Mouse (Mus musculus): ENCODE measurements around the gene Impdh1. TPM values are rescaled to one million over a fixed set of nuclear protein-coding genes. Genes with fewer than 3 reads are reported as not detected.

Gene Impdh1
- total RNA-seq, 2 experiments from 2014 or later, result 74.9 to 83.1 TPM

- DNase-seq, result peak; percentile 49 to 55
These were observed 1.9 kb downstream of the Impdh1 start for GRCm38 (mm10) chr6:29214245-29214644.

- no peak for DNase-seq
These were observed 2.7 kb downstream of the Impdh1 start for GRCm38 (mm10) chr6:29213436-29213835.

DNA sequence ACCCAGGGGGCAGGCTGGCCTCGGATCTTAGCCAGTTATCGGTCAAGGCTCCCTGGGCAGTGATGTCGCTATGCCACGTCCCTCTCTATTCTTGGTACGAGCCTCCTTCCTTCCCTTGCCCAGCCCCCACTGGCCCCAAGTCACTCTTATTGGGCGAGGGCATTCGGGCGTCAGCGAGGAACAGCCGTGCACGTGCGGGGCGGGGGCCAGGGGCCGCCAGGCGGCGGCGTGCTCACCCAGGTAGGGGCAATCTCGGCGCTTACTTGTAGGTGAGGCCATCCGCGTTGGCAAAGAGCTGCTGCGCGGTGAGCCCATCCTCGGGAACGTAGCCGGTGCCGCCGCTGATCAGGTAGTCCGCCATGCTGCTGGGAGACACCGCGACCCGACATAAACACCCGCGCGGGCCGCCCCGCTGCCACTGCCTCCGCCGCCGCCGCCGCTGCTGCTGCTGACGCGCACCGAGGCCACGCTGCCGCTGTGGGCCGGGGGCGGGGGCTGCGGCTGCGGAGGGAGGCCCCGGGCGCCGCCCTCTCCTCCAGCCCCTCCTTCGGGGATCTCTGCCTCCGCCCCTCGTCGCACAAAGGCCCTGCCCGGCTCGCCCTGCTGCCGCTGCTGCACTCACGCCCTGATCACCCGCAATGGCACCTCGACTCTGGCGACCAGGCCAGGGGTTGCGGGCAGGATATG is 4.2 kb downstream of the Impdh1 start:
- peak; percentile 92 to 93 for DNase-seq

DNA sequence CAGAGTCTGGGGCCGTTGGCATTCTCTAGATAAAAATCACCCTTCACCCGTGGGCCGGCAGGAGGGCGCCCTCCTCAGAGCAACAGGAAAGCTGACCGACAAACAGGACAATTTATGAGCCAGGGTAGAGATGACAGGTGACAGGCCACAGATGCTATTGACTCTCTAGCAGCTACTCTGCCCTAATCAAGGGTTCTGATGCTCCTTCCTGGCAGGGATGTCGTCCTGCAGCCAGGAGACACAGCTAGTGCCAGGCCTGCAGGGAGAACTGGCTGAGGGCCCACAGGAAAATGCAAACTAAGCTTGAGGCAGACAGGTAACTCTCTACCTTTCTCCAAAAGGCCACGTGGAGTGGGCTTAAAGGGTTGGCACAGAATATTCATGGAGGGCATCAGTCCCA is 5.0 kb downstream of the Impdh1 start:
- DNase-seq, result no peak

DNA sequence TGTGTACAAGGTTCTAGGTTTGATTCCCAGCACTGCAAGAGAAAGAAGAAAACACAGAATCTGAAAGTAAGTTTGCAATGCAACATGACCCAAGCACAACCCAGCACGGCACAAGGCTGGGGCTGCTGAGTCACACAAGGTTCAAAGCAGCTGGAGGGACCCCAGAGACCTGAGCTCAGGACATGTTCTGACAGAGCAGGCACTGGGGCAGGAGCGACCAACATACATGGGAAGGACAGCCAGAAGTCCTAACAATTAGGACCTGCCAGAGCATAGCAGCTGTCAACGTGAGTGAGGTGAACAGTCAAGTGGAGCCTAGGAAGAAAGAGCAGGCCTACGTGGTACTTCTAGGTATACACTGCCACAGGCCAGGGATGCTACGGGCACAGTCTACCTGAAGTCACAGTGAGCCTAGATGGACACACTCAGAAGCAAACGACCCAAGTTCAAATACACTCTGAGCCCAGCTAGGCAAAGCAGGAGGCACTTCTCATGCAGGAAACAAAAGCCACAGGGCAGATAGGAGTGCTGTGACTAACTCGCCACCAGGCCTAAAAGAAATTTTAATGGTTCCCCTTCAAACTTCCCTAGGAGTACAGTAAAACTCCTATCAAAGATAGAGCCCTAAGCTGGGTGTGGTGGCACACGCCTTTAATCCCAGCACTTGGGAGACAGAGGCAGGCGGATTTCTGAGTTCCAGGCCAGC is 5.8 kb downstream of the Impdh1 start:
- no peak for DNase-seq

GRCm38 (mm10) chr6:29208178-29208577 is 8.0 kb downstream of the Impdh1 start:
- DNase-seq, result no peak

GRCm38 (mm10) chr6:29207017-29207416 is 9.1 kb downstream of the Impdh1 start:
- DNase-seq, result no peak

GRCm38 (mm10) chr6:29206006-29206405 is 10.2 kb downstream of the Impdh1 start:
- DNase-seq, result no peak

DNA sequence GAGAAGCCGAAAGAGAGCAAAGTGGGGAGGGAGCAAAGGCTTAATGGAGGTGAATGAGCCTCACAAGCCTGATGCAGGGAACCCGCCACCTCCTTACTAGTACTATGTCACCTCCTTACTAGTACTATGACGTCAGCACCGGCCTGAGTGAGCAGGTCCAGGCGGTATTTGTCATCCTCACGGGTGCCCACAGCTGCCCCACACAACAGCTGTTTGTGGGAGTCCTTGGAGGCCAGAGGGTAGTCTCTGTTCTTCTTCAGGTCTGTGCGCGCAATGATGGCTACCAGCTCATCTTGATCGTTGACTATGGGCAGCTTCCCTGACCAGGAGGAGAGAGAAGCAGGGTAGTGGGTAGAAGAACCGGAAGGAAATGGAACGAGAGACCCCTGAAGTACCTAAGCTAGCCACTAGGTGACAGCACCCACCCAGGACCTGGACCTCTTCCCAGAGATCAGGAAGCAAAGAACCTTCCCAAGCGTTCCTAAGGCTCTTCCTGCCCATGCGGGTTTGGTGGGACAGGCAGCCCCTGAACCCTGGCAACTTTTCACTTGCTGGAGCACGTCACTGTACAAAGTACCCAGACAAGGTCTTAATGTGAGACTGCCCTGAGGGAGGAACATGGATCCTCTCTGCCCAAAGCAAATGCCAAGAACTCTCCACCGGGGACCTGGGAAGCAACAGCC is 11.1 kb downstream of the Impdh1 start:
- peak; percentile 47 to 71 for DNase-seq

DNA sequence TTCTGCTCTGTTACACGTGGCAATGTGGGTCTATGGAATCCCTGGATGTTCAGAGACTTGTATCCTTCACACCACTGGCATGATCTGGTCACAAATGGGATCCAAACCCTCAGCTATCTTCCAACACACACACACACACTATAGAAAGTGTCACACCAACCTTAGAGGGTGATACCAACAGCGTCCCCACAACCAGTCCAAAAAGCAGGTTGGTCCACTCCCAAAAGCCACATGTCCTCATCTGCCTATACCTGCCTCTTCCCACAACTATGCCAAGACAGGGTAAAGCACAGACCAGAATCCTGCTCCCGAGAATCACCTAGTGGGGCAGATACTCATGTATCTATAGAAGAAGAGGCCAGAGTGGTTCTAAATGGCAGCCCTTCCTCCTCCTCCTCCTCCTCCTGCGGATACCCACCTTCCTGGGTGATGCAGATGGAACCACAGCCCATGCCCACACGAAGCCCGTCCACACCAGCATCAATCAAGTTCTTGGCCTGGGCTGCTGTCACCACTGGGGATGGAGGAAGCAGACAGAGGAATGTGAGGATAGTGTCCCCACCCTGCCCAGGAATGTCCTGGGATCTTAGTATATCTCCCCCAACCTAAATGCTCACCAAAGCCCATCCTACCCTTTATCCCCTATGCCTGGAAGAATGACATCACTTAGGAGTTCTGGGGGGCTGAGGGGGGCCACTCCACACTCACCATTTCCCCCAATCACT is 12.1 kb downstream of the Impdh1 start:
- no peak for DNase-seq

- DNase-seq, result no peak
These were observed 13.1 kb downstream of the Impdh1 start for GRCm38 (mm10) chr6:29203096-29203495.

GRCm38 (mm10) chr6:29201988-29202387 is 14.2 kb downstream of the Impdh1 start:
- DNase-seq, result no peak

DNA sequence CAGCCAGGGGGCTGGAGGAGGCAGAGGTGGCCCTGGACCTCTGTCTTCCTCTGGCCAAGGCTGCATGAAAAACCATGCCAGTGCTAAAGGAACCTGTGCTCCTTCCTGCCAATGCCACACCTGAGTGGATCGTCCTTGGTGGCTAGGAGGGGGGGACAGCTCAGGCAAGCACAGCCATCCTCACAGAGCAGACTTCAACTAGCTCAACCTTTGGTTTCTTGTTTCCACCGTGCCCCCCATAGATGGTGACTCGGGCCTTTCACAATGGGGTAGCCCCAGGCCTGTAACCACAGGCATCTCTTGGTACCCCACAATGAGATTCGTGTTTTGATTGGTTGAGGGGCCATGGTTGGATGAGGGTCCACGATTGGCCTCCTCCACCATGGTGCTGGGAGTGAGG is 14.8 kb downstream of the Impdh1 start:
- DNase-seq, result no peak

DNA sequence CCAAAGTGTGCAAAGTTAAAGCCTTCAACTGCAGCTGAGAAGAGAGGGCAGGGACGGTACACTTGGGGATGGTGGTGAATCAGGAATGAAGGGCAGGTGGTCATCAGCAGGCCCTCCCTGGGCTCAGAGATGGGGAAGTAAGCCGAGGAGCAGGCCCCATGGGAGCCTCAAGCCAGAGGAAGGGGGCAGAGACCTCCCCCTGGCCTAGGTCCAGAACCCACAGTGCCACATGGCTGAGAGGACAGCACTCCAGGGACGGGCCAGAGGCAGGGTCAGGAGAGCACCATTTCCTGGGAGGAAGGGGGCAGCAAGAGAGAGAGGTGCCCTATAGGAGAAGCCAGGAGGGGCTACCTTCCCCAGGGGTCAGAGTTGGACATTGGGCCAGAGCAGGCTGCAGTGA is 15.7 kb downstream of the Impdh1 start:
- DNase-seq, result no peak

DNA sequence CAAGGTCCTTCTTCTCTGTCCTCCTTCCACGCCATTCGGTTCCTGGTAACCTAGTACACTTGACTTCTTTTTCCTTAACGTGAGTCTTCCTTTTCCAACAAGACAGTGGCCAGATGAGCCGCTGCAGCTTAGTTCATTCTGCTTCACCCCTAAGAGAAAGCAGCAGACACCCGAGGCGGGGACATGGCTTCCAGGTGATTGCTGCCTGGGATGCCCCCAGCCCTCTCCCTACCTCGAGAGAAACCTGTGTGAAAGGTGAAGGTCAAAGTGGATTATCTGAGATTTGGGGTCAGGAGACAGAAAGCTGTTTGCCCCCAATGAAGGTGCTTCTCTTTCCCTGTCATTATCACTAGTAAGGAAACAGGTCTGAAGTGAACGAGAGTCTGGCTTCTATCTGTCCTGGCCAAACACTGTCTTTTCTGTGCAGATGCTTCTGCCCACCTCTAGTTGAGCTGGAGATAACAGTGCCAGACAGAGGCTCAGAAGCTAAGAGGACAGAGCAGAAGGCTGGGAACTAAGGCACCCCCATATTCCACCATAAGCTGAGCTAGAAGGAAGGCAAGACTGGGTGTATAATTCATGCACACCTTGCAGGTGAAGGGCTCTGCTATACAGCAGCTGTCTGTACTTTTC is 16.8 kb downstream of the Impdh1 start:
- DNase-seq, result no peak

- peak; percentile 92 to 93 for DNase-seq
These were observed 17.6 kb downstream of the Impdh1 start for GRCm38 (mm10) chr6:29198309-29199222.

GRCm38 (mm10) chr6:29195846-29196698 is 20.1 kb downstream of the Impdh1 start:
- peak; percentile 72 to 79 for DNase-seq

DNA sequence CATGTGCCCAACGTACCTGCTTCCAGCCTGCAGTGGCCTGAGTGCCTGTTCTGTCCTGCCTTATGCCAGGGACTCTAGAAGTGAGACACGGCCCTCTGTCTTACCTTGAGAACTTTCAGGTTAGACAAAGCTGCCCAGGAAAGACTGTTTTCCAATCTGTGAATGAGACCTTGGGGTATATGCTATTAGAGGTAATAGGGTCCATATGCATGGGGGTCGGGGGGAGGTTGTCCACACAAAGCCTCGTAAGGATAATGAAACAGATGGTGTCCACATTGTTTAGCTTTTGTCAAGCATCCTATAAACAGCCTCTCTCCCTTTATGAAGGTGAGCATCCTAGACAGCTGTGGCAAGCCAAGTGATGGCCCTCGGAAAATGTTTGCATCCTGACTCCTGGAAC is 21.0 kb downstream of the Impdh1 start:
- no peak for DNase-seq

GRCm38 (mm10) chr6:29193961-29194750 is 22.0 kb downstream of the Impdh1 start:
- no peak for DNase-seq

Measured in adrenal gland, postnatal 36 days (tissue).